Mouse (Mus musculus) bone marrow, adult 2 months (tissue): ENCODE data around the gene Tbp.

ENCODE experiments used
- CTCF ChIP-seq: fragments of 200-500 bp; IDR thresholded peaks from 2 replicates; pipeline ENCODE4 v1.5.1; 2011; ENCODE audit warnings: low read length, control low read depth; ENCODE audit not compliant: control insufficient read depth, insufficient read depth
- POLR2A ChIP-seq: fragments of 200-500 bp; IDR thresholded peaks from 2 replicates; pipeline ENCODE4 v1.6.1; 2011; ENCODE audit warnings: low read depth, mild to moderate bottlenecking, control low read depth, low read length, borderline replicate concordance; ENCODE audit not compliant: control insufficient read depth

GRCm38 (mm10) chr17:15456595-15456994 lies 43.1 kb upstream of the Tbp start:
- TF ChIP-seq CTCF: no peak
- TF ChIP-seq POLR2A: no peak
